Mouse (Mus musculus): ENCODE data around the gene Xrn1.

DNA sequence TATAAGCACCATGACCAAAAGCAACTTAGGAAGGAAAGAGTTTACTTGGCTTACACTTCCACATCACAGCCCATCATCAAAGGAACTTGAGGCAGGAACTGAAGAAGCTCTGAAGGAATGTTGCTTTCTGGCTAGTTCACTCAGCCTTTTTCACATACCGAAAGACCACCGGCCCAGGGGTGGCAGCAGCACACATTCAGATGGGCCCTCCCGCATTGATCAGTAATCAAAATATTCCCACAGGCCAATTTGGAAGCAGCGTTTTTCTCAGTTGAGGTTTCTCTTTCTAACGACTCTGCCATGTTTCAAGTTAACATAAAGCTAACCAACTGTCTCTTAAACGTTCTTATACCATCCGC is 355 bp upstream of the Xrn1 start:
- TF ChIP-seq EP300 (IDR thresholded peaks at IDR 0.05; ENCODE audit: low read length) (no peak), MAX (IDR thresholded peaks at IDR 0.05; ENCODE audit: low read length) (no peak), MAFK (IDR thresholded peaks at IDR 0.05; ENCODE audit: insufficient replicate concordance, low read length) (no peak), CTCF (conservative IDR thresholded peaks at IDR 0.05 in 1 of 2, IDR thresholded peaks at IDR 0.05 in 1 of 2; ENCODE audit: low read depth in 2 of 2, low read length in 2 of 2) (no peak), HCFC1 (IDR thresholded peaks at IDR 0.05; ENCODE audit: low read depth, low read length) (no peak), ZKSCAN1 (IDR thresholded peaks at IDR 0.05; ENCODE audit: borderline replicate concordance, low read depth, low read length) (no peak), POLR2A (IDR thresholded peaks at IDR 0.05; ENCODE audit: low read depth, low read length) (no peak), ZC3H11A (IDR thresholded peaks at IDR 0.05; ENCODE audit: low read depth, low read length) (no peak), SMC3 (IDR thresholded peaks at IDR 0.05; ENCODE audit: low read depth, low read length) (no peak), MXI1 (IDR thresholded peaks at IDR 0.05; ENCODE audit: low read depth, low read length) (no peak)
